Mouse (Mus musculus): ENCODE data around the gene Dalrd3. TPM values are rescaled to one million over a fixed set of nuclear protein-coding genes. Genes with fewer than 3 reads are reported as not detected.
"Not testable (repeated sequence)": the region's sequence is repeated elsewhere in the genome, so short reads cannot be mapped to it uniquely, and the experiment has no call there.

Gene Dalrd3
- polyA plus RNA-seq, 1 experiment from 2014 or later: 263 TPM

- 74% methylated on average over 4 of the region's 4 CpGs for WGBS
- H3K4me1 ChIP-seq (ENCODE audit: control insufficient read depth, insufficient read depth, low read length): peaks cover 10% of the 10 kb centered on the region; the same call in 1 of the 2 replicates
- no peaks in the 10 kb centered on the region for H3K27me3 ChIP-seq (ENCODE audit: control insufficient read depth, insufficient read depth, low read length)
- no peaks in the 10 kb centered on the region for H3K9me3 ChIP-seq (ENCODE audit: control insufficient read depth, low read length)
- no peak overlapping the region for H3K4me2 ChIP-seq (ENCODE audit: low read length)
- DNase-seq (peak; percentile 72), ATAC-seq (ENCODE audit: low FRiP score, low TSS enrichment) (no peak)
- no peak overlapping the region for H3K4me3 ChIP-seq (replicated peaks; ENCODE audit: low read depth, low read length)
- no peak overlapping the region for H3K27ac ChIP-seq (replicated peaks; ENCODE audit: low read depth, low read length)
- H3K36me3 ChIP-seq (ENCODE audit: control insufficient read depth, insufficient read depth, low read length): peaks cover 19% of the 10 kb centered on the region
- no peak overlapping the region for H3K9ac ChIP-seq (replicated peaks; ENCODE audit: low read length)
Observed at GRCm38 (mm10) chr9:108599021-108599566, 29.4 kb downstream of the Dalrd3 start.

- no peak overlapping the region for H3K9ac ChIP-seq (replicated peaks; ENCODE audit: low read length)
- no peaks in the 10 kb centered on the region for H3K9me3 ChIP-seq (ENCODE audit: control insufficient read depth, low read length)
- peaks cover 10% of the 10 kb centered on the region; the same call in 1 of the 2 replicates for H3K4me1 ChIP-seq (ENCODE audit: control insufficient read depth, insufficient read depth, low read length)
- H3K36me3 ChIP-seq (ENCODE audit: control insufficient read depth, insufficient read depth, low read length): peaks cover 27% of the 10 kb centered on the region
- H3K4me2 ChIP-seq (ENCODE audit: low read length): no peak overlapping the region
- no peak overlapping the region for H3K27ac ChIP-seq (replicated peaks; ENCODE audit: low read depth, low read length)
- ATAC-seq (ENCODE audit: low FRiP score, low TSS enrichment) (no peak), DNase-seq (no peak)
- no peaks in the 10 kb centered on the region for H3K27me3 ChIP-seq (ENCODE audit: control insufficient read depth, insufficient read depth, low read length)
- H3K4me3 ChIP-seq (replicated peaks; ENCODE audit: low read depth, low read length): no peak overlapping the region
- WGBS: 70% methylated on average over 2 of the region's 2 CpGs
Observed at GRCm38 (mm10) chr9:108600011-108600410, 30.3 kb downstream of the Dalrd3 start.

GRCm38 (mm10) chr9:108601986-108602385 is 32.3 kb downstream of the Dalrd3 start:
- Histone ChIP-seq H3K27me3 (ENCODE audit: control insufficient read depth, insufficient read depth, low read length) (no peaks in the 10 kb centered on the region), H3K9me3 (ENCODE audit: control insufficient read depth, low read length) (no peaks in the 10 kb centered on the region), H3K36me3 (ENCODE audit: control insufficient read depth, insufficient read depth, low read length) (peaks cover 41% of the 10 kb centered on the region), H3K4me2 (ENCODE audit: low read length) (no peak overlapping the region), H3K9ac (replicated peaks; ENCODE audit: low read length) (no peak overlapping the region), H3K27ac (replicated peaks; ENCODE audit: low read depth, low read length) (no peak overlapping the region), H3K4me1 (ENCODE audit: control insufficient read depth, insufficient read depth, low read length) (no peaks in the 10 kb centered on the region), H3K4me3 (replicated peaks; ENCODE audit: low read depth, low read length) (no peak overlapping the region)
- ATAC-seq (ENCODE audit: low FRiP score, low TSS enrichment) (no peak), DNase-seq (no peak)
- 91% methylated on average over 4 of the region's 4 CpGs for WGBS

- ATAC-seq (ENCODE audit: low FRiP score, low TSS enrichment); H3K27me3 ChIP-seq (ENCODE audit: control insufficient read depth, insufficient read depth, low read length); H3K4me3 ChIP-seq (replicated peaks; ENCODE audit: low read depth, low read length); H3K4me2 ChIP-seq (ENCODE audit: low read length); H3K27ac ChIP-seq (replicated peaks; ENCODE audit: low read depth, low read length); H3K9ac ChIP-seq (replicated peaks; ENCODE audit: low read length); H3K9me3 ChIP-seq (ENCODE audit: control insufficient read depth, low read length); DNase-seq; H3K4me1 ChIP-seq (ENCODE audit: control insufficient read depth, insufficient read depth, low read length): not testable (repeated sequence)
- WGBS: 91% methylated on average over 5 of the region's 5 CpGs
- peaks cover 93% of the 10 kb centered on the region for H3K36me3 ChIP-seq (ENCODE audit: control insufficient read depth, insufficient read depth, low read length)
Observed at GRCm38 (mm10) chr9:108607929-108608328, 38.2 kb downstream of the Dalrd3 start.

DNA sequence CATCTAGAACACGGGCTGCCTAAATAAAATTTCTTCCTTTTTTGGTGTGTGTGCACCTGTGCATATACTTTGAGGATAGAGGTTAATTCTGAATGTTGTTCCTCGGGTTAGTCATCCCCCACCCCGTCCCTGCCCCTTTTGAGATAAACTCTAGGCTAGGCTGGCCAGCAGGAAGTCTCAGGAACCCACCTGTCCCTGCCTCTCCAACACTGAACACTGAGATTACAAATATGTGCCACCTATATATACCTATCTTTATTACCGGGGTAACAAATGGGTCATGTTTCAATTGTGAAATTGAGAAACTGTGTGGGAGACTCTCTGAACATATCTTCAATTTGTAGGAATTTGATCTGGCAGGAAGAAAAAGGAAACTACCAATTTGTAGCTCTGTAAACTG is 39.2 kb downstream of the Dalrd3 start:
- ATAC-seq (ENCODE audit: low FRiP score, low TSS enrichment): no peak
- no peak for DNase-seq
- Histone ChIP-seq H3K9me3 (ENCODE audit: control insufficient read depth, low read length) (no peaks in the 10 kb centered on the region), H3K27me3 (ENCODE audit: control insufficient read depth, insufficient read depth, low read length) (no peaks in the 10 kb centered on the region), H3K4me2 (ENCODE audit: low read length) (no peak overlapping the region), H3K4me1 (ENCODE audit: control insufficient read depth, insufficient read depth, low read length) (no peaks in the 10 kb centered on the region), H3K9ac (replicated peaks; ENCODE audit: low read length) (no peak overlapping the region), H3K27ac (replicated peaks; ENCODE audit: low read depth, low read length) (no peak overlapping the region), H3K4me3 (replicated peaks; ENCODE audit: low read depth, low read length) (no peak overlapping the region), H3K36me3 (ENCODE audit: control insufficient read depth, insufficient read depth, low read length) (peaks cover 93% of the 10 kb centered on the region)
- 95% methylated on average over 4 of the region's 4 CpGs for WGBS

DNA sequence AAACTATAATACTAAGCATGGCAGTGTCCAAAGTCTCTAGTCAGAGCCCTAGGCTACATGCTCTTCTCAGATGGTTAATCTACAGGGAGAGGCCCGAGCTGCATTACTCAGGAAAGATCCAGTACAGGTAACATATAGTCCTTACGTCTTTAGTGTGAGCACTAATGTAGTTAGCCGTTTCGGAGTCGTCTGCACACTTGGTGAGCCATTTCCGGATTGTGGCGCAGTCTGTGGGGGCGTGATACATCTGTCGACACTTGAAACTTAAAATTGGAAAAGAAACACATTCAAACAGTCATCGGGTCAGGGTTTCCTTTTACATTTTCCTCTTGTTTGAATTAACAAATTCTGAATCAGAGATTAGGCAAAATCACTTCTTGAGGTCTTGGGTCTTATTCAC is 41.8 kb downstream of the Dalrd3 start:
- ATAC-seq (ENCODE audit: low FRiP score, low TSS enrichment) (no peak), DNase-seq (no peak)
- Histone ChIP-seq H3K27ac (replicated peaks; ENCODE audit: low read depth, low read length) (no peak overlapping the region), H3K27me3 (ENCODE audit: control insufficient read depth, insufficient read depth, low read length) (no peaks in the 10 kb centered on the region), H3K4me2 (ENCODE audit: low read length) (no peak overlapping the region), H3K9ac (replicated peaks; ENCODE audit: low read length) (no peak overlapping the region), H3K4me3 (replicated peaks; ENCODE audit: low read depth, low read length) (no peak overlapping the region), H3K36me3 (ENCODE audit: control insufficient read depth, insufficient read depth, low read length) (peaks cover 95% of the 10 kb centered on the region), H3K9me3 (ENCODE audit: control insufficient read depth, low read length) (no peaks in the 10 kb centered on the region), H3K4me1 (ENCODE audit: control insufficient read depth, insufficient read depth, low read length) (no peaks in the 10 kb centered on the region)
- WGBS: 98% methylated on average over 10 of the region's 10 CpGs

GRCm38 (mm10) chr9:108617301-108617700 is 47.6 kb downstream of the Dalrd3 start:
- no peak overlapping the region for H3K4me3 ChIP-seq (replicated peaks; ENCODE audit: low read depth, low read length)
- H3K27ac ChIP-seq (replicated peaks; ENCODE audit: low read depth, low read length): no peak overlapping the region
- no peaks in the 10 kb centered on the region for H3K27me3 ChIP-seq (ENCODE audit: control insufficient read depth, insufficient read depth, low read length)
- ATAC-seq (ENCODE audit: low FRiP score, low TSS enrichment): no peak
- H3K9me3 ChIP-seq (ENCODE audit: control insufficient read depth, low read length): no peaks in the 10 kb centered on the region
- H3K4me2 ChIP-seq (ENCODE audit: low read length): no peak overlapping the region
- no peaks in the 10 kb centered on the region for H3K4me1 ChIP-seq (ENCODE audit: control insufficient read depth, insufficient read depth, low read length)
- H3K9ac ChIP-seq (replicated peaks; ENCODE audit: low read length): no peak overlapping the region
- 97% methylated on average over 1 of the region's 1 CpGs for WGBS
- peaks cover 65% of the 10 kb centered on the region for H3K36me3 ChIP-seq (ENCODE audit: control insufficient read depth, insufficient read depth, low read length)
- DNase-seq: no peak

MicroRNAs encoded within 50 kb of the gene (microRNA counts, 519-probe panel; counts per million panel counts)
- microRNA mmu-miR-191: 4,950 counts per million, percentile 47 among the panel's probes with 10 or more counts
- microRNA mmu-miR-425: 3,845 counts per million, percentile 22 among the panel's probes with 10 or more counts

Small RNA genes within 50 kb of the gene (microRNA-seq; reads per million reads assigned to microRNA genes)
- gene Gm24083: not detected
- gene Mir191: not detected
- 1,571 reads per million, percentile 84 among the genes with 10 or more reads in this experiment for gene Mir425

Other genes with a start within 250 kb of the Dalrd3 start
- gene Gpx1, start 231.0 kb upstream of the Dalrd3 start, polyA plus RNA-seq (2014; fragmentation: Nextera tagmentation; extraction: Ambion mirVana): 476 and 480 TPM in 2 replicates
- 113 and 144 TPM in 2 replicates for gene Usp4, start 222.0 kb upstream of the Dalrd3 start, polyA plus RNA-seq (2014; fragmentation: Nextera tagmentation; extraction: Ambion mirVana)
- 1.6 and 2.7 TPM in 2 replicates for gene 1700102P08Rik, start 177.1 kb upstream of the Dalrd3 start, polyA plus RNA-seq (2014; fragmentation: Nextera tagmentation; extraction: Ambion mirVana)
- 0.98 and 1.4 TPM in 2 replicates for gene Ccdc36, start 141.4 kb upstream of the Dalrd3 start, polyA plus RNA-seq (2014; fragmentation: Nextera tagmentation; extraction: Ambion mirVana)
- gene BC048562, start 133.4 kb upstream of the Dalrd3 start, polyA plus RNA-seq (2014; fragmentation: Nextera tagmentation; extraction: Ambion mirVana): not detected in 2 replicates
- gene Ccdc71, start 109.4 kb upstream of the Dalrd3 start, polyA plus RNA-seq (2014; fragmentation: Nextera tagmentation; extraction: Ambion mirVana): 48.8 and 58.2 TPM in 2 replicates
- gene Klhdc8b, start 108.3 kb upstream of the Dalrd3 start, polyA plus RNA-seq (2014; fragmentation: Nextera tagmentation; extraction: Ambion mirVana): 59.3 and 61.2 TPM in 2 replicates
- 9.4 and 15.9 TPM in 2 replicates for gene Lamb2, start 90.2 kb upstream of the Dalrd3 start, polyA plus RNA-seq (2014; fragmentation: Nextera tagmentation; extraction: Ambion mirVana)
- 64.3 and 72.5 TPM in 2 replicates for gene Usp19, start 79.3 kb upstream of the Dalrd3 start, polyA plus RNA-seq (2014; fragmentation: Nextera tagmentation; extraction: Ambion mirVana)
- gene Qars, start 62.2 kb upstream of the Dalrd3 start, polyA plus RNA-seq (2014; fragmentation: Nextera tagmentation; extraction: Ambion mirVana): 61.8 and 70.8 TPM in 2 replicates
- gene Qrich1, start 53.1 kb upstream of the Dalrd3 start, polyA plus RNA-seq (2014; fragmentation: Nextera tagmentation; extraction: Ambion mirVana): 119 and 146 TPM in 2 replicates
- 99.3 and 107 TPM in 2 replicates for gene Impdh2, start 9.6 kb upstream of the Dalrd3 start, polyA plus RNA-seq (2014; fragmentation: Nextera tagmentation; extraction: Ambion mirVana)
- gene Ndufaf3, start 2.5 kb upstream of the Dalrd3 start, polyA plus RNA-seq (2014; fragmentation: Nextera tagmentation; extraction: Ambion mirVana): 76.7 and 86.2 TPM in 2 replicates
- gene Wdr6, start 8.9 kb downstream of the Dalrd3 start, polyA plus RNA-seq (2014; fragmentation: Nextera tagmentation; extraction: Ambion mirVana): 273 and 274 TPM in 2 replicates
- gene P4htm, start 27.8 kb downstream of the Dalrd3 start, polyA plus RNA-seq (2014; fragmentation: Nextera tagmentation; extraction: Ambion mirVana): 27.0 and 30.5 TPM in 2 replicates
- gene Arih2, start 79.5 kb downstream of the Dalrd3 start, polyA plus RNA-seq (2014; fragmentation: Nextera tagmentation; extraction: Ambion mirVana): 37.6 and 45.3 TPM in 2 replicates
- 26.8 and 33.8 TPM in 2 replicates for gene Slc25a20, start 92.2 kb downstream of the Dalrd3 start, polyA plus RNA-seq (2014; fragmentation: Nextera tagmentation; extraction: Ambion mirVana)
- 53.8 and 68.1 TPM in 2 replicates for gene Prkar2a, start 119.4 kb downstream of the Dalrd3 start, polyA plus RNA-seq (2014; fragmentation: Nextera tagmentation; extraction: Ambion mirVana)
- 256 and 286 TPM in 2 replicates for gene Ip6k2, start 213.9 kb downstream of the Dalrd3 start, polyA plus RNA-seq (2014; fragmentation: Nextera tagmentation; extraction: Ambion mirVana)
- gene Nckipsd, start 238.5 kb downstream of the Dalrd3 start, polyA plus RNA-seq (2014; fragmentation: Nextera tagmentation; extraction: Ambion mirVana): 24.3 and 27.4 TPM in 2 replicates

Measured in midbrain, embryonic 14.5 days (tissue).